Mouse (Mus musculus): Measurements from ENCODE around the gene Zfp36l2. TPM values are rescaled to one million over a fixed set of nuclear protein-coding genes. Genes with fewer than 3 reads are reported as not detected.

Zfp36l2 gene
- total and polyA plus RNA-seq, 3 experiments: 68.5 to 174 (median 93.6) TPM

GRCm38 (mm10) chr17:84144130-84144529, 43.6 kb downstream of the Zfp36l2 start:
- Histone ChIP-seq H3K9ac (ENCODE audit: control insufficient read depth, low read depth, low read length, poor library complexity, severe bottlenecking) (no peak overlapping the region), H3K9me3 (replicated peaks; ENCODE audit: insufficient read depth, low read length) (no peaks in the 10 kb centered on the region), H3K79me2 (ENCODE audit: control insufficient read depth, insufficient read depth, low read length, poor library complexity) (peaks cover 11% of the 10 kb centered on the region), H3K4me3 (ENCODE audit: control insufficient read depth in 1 of 2, insufficient read depth in 1 of 2, low read depth in 2 of 2, low read length in 2 of 2) (no peak overlapping the region), H3K27me3 (ENCODE audit: control insufficient read depth in 1 of 2, insufficient read depth in 2 of 2, low read length in 2 of 2) (no peaks in the 10 kb centered on the region), H3K4me1 (ENCODE audit: control insufficient read depth in 1 of 2, insufficient read depth in 2 of 2, low read length in 2 of 2) (peaks cover 19 to 61% of the 10 kb centered on the region in 2 experiments), H3K27ac (ENCODE audit: control insufficient read depth, low read depth, low read length) (no peak overlapping the region), H3K36me3 (ENCODE audit: control insufficient read depth in 1 of 2, insufficient read depth in 2 of 2, low read length in 2 of 2) (peaks cover 0 to 34% of the 10 kb centered on the region in 2 experiments; a peak in 2 of 4 replicates)
- no peak for TF ChIP-seq SMC3 (IDR thresholded peaks at IDR 0.05; ENCODE audit: low read depth, low read length)
- TF ChIP-seq EP300 (IDR thresholded peaks at IDR 0.05; ENCODE audit: low read depth in 1 of 2, low read length in 2 of 2): no peak
- TF ChIP-seq USF1 (IDR thresholded peaks at IDR 0.05; ENCODE audit: low read depth, low read length): no peak
- TF ChIP-seq E2F4 (IDR thresholded peaks at IDR 0.05; ENCODE audit: borderline replicate concordance, low read depth, low read length): no peak
- TF ChIP-seq GATA1 (IDR thresholded peaks at IDR 0.05; ENCODE audit: low read depth, low read length): no peak
- no peak for TF ChIP-seq GABPA (IDR thresholded peaks at IDR 0.05; ENCODE audit: low read depth, low read length)
- TF ChIP-seq BHLHE40 (IDR thresholded peaks at IDR 0.05; ENCODE audit: borderline replicate concordance, low read depth, low read length): no peak
- no peak for TF ChIP-seq USF2 (IDR thresholded peaks at IDR 0.05; ENCODE audit: borderline replicate concordance in 1 of 2, insufficient read depth in 1 of 2, low read depth in 1 of 2, low read length in 2 of 2)
- no peak for TF ChIP-seq ETS1 (IDR thresholded peaks at IDR 0.05; ENCODE audit: low read depth, low read length)
- TF ChIP-seq TBP (IDR thresholded peaks at IDR 0.05; ENCODE audit: low read depth, low read length): no peak
- TF ChIP-seq MEF2A (IDR thresholded peaks at IDR 0.05; ENCODE audit: extremely low read depth, insufficient replicate concordance, low read depth, low read length, poor library complexity, severe bottlenecking): no peak
- no peak for TF ChIP-seq POLR2AphosphoS5 (IDR thresholded peaks at IDR 0.05; ENCODE audit: borderline replicate concordance, low read depth, low read length)
- no peak for TF ChIP-seq MXI1 (IDR thresholded peaks at IDR 0.05; ENCODE audit: low read depth, low read length)
- no peak for TF ChIP-seq KAT2A (conservative IDR thresholded peaks at IDR 0.05; ENCODE audit: low read depth, low read length)
- no peak for TF ChIP-seq TCF12 (IDR thresholded peaks at IDR 0.05; ENCODE audit: low read depth, low read length)
- TF ChIP-seq NRF1 (IDR thresholded peaks at IDR 0.05; ENCODE audit: insufficient read depth, low read depth, low read length, poor library complexity, severe bottlenecking): no peak
- TF ChIP-seq POLR2A (IDR thresholded peaks at IDR 0.05; ENCODE audit: control insufficient read depth in 1 of 2, insufficient read depth in 1 of 2, low read depth in 1 of 2, low read length in 2 of 2, poor library complexity in 1 of 2): no peak
- no peak for TF ChIP-seq MYB (IDR thresholded peaks at IDR 0.05; ENCODE audit: low read depth, low read length)
- no peak for TF ChIP-seq RAD21 (IDR thresholded peaks at IDR 0.05; ENCODE audit: low read depth, low read length)
- no peak for TF ChIP-seq NELFE (IDR thresholded peaks at IDR 0.05; ENCODE audit: low read depth, low read length)
- DNase-seq (ENCODE audit: low read depth, low spot score): no peak
